Mouse (Mus musculus): Measurements from ENCODE around the gene Hes1. TPM values are rescaled to one million over a fixed set of nuclear protein-coding genes. Genes with fewer than 3 reads are reported as not detected.

Hes1 gene
- polyA plus RNA-seq (2012; rRNA removed), result 281 and 491 TPM in 2 replicates

DNA sequence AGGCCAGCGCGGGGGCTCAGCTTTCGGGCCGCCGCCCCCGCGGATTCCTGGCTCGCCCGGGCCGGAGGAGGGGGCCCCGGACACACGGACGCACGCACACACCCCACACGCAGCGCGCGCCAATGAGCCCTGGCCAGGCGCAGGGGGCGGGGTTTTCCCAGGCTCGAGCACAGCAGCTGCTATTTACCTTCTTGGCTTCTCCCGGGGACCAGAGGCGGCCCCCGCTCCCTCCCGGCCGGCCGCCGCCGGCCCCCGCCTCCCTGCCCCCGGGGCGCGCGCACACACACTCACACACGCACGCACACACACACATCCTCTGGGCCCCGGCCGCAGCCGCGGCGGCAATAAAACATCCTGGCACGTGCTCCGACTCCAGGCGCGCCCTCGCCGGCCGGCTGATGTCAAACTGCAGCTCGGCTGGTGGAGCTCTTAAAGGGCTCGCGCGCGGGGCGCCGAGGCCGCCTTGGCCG lies at the start of gene Hes1:
TSS of gene Hes1 (plus strand) at position 401 of the 470 bp plus-strand sequence.

Other genes with a start within 250 kb of the Hes1 start
- 0.01 and 0.04 TPM in 2 replicates for gene Cpn2, start 203.1 kb downstream of the Hes1 start, polyA plus RNA-seq (2012; rRNA removed)
- 0.19 and 0.30 TPM in 2 replicates for gene Lrrc15, start 218.9 kb downstream of the Hes1 start, polyA plus RNA-seq (2012; rRNA removed)
- gene Gp5, start 246.4 kb downstream of the Hes1 start, polyA plus RNA-seq (2012; rRNA removed), result 0.04 and 0.06 TPM in 2 replicates

Data from stomach, adult 2 months (tissue).